Mouse (Mus musculus) stomach, postnatal 0 days (tissue): Measurements from ENCODE around the gene Pan2.

Experiments
- CTCF ChIP-seq: IDR thresholded peaks from 2 replicates; pipeline ENCODE4 v1.5.1; 2016; ENCODE audit warnings: antibody characterized with exemption, low read depth, mild to moderate bottlenecking, moderate library complexity
- EP300 ChIP-seq: optimal IDR thresholded peaks from 2 replicates; pipeline ENCODE3; 2016; ENCODE audit warnings: antibody characterized with exemption

DNA sequence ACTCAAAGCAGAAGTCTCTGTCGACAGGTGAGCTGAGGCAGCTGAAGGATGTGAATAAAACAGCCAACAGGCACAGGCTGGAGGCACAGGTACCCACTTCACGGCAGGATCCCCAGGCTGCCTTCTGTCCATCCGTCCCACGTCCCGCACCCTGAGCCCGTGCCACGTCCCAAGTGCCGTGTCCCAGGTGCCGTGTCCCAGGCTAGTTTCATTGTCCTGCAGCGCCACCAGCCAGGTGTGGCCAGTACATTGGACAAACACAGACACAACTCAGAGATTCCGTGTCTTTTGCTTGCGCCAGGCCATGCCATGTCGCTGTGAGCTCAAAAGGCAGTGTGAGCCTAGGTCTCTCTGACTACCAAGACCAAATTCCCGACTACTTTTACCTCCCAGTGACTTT, 21.5 kb upstream of the Pan2 start:
- TF ChIP-seq CTCF (peak; percentile 36; the same call in 1 of the 2 replicates), EP300 (no peak)
